Mouse (Mus musculus) ES-E14 (cell line): ENCODE results near the gene Ovol3.

Source experiments
- CHD2 ChIP-seq: IDR thresholded peaks from 2 replicates; pipeline ENCODE4 v1.6.1; 2014; ENCODE audit warnings: mild to moderate bottlenecking, low read depth, low read length, inconsistent platforms
- HCFC1 ChIP-seq: IDR thresholded peaks from 2 replicates; pipeline ENCODE4 v1.6.1; 2012; ENCODE audit warnings: low read length, inconsistent platforms, borderline replicate concordance; ENCODE audit not compliant: insufficient read depth
- MAFK ChIP-seq: IDR thresholded peaks from 2 replicates; pipeline ENCODE4 v1.6.1; 2014; ENCODE audit warnings: mild to moderate bottlenecking, low read depth, low read length, inconsistent platforms; ENCODE audit not compliant: insufficient read depth
- ZC3H11A ChIP-seq: IDR thresholded peaks from 2 replicates; pipeline ENCODE4 v1.6.1; 2012; ENCODE audit warnings: low read depth, mild to moderate bottlenecking, inconsistent platforms, low read length, borderline replicate concordance
- ZNF384 ChIP-seq: IDR thresholded peaks from 2 replicates; pipeline ENCODE4 v1.6.1; 2012; ENCODE audit warnings: low read depth, low read length, inconsistent platforms

GRCm38 (mm10) chr7:30221433-30221832 is 14.1 kb downstream of the Ovol3 start:
- no peak for TF ChIP-seq MAFK
- no peak for TF ChIP-seq ZNF384
- no peak for TF ChIP-seq ZC3H11A
- TF ChIP-seq HCFC1, result no peak
- no peak for TF ChIP-seq CHD2
